Mouse (Mus musculus) neural tube, embryonic 12.5 days (tissue): ENCODE results near the gene Krt78. TPM values are rescaled to one million over a fixed set of nuclear protein-coding genes. Genes with fewer than 3 reads are reported as not detected.
A peak's percentile ranks its signal among the peaks of the same experiment; 100 is the strongest.
"Not testable (repeated sequence)": the region's sequence is repeated elsewhere in the genome, so short reads cannot be mapped to it uniquely, and the experiment has no call there.

Source experiments
- ATAC-seq: fragments of 200-750 bp; cut with Nextera tagmentation; 2 replicates; pipeline ENCODE4 v1.8.0; 2017; ENCODE audit warnings: low read depth, mild to moderate bottlenecking, moderate TSS enrichment, moderate library complexity; ENCODE audit not compliant: low FRiP score
- H3K27ac ChIP-seq: fragments of 300-500 bp; sonication (generic); 2 replicates; pipeline ENCODE4 v1.5.1; 2016
- H3K27me3 ChIP-seq: fragments of 300-500 bp; sonication (generic); replicated peaks from 2 replicates; pipeline ENCODE4 v1.6.1; 2016; ENCODE audit warnings: mild to moderate bottlenecking
- H3K36me3 ChIP-seq: fragments of 300-500 bp; sonication (generic); 2 replicates; pipeline ENCODE4 v1.6.1; 2016; ENCODE audit warnings: mild to moderate bottlenecking
- H3K4me1 ChIP-seq: fragments of 300-500 bp; sonication (generic); 2 replicates; pipeline ENCODE4 v1.6.1; 2016
- H3K4me2 ChIP-seq: fragments of 300-500 bp; sonication (generic); replicated peaks from 2 replicates; pipeline ENCODE4 v1.6.1; 2016; ENCODE audit warnings: mild to moderate bottlenecking
- H3K4me3 ChIP-seq: fragments of 300-500 bp; sonication (generic); 2 replicates; pipeline ENCODE4 v1.5.1; 2016
- H3K9ac ChIP-seq: fragments of 300-500 bp; sonication (generic); 2 replicates; pipeline ENCODE4 v1.6.1; 2016; ENCODE audit warnings: mild to moderate bottlenecking
- H3K9me3 ChIP-seq: fragments of 300-500 bp; sonication (generic); 2 replicates; pipeline ENCODE4 v1.6.1; 2016; ENCODE audit warnings: mild to moderate bottlenecking
- WGBS: fragments of 180-500 bp; shearing (Covaris S2); methylation state at CpG from one replicate; pipeline ENCODE4 v1.1.7; 2016; 5-methylcytosine and 5-hydroxymethylcytosine counted together
- polyA plus RNA-seq: library from polyadenylated mRNA; unstranded; fragments of >200 nt; fragmentation: Nextera tagmentation; extraction: Ambion mirVana; gene quantifications from 2 replicates; pipeline ENCODE4 v1.2.1, GENCODE M21; 2016

Gene Krt78
- 0.05 TPM in 1 of 2 replicates, not detected in the other for polyA plus RNA-seq

GRCm38 (mm10) chr15:101954187-101954586 is at the start of gene Krt78:
Gene Krt78 (minus strand): TSS chr15:101954287.
- no peak for ATAC-seq
- Histone ChIP-seq H3K9me3 (no peaks in the 10 kb centered on the region), H3K4me1 (no peaks in the 10 kb centered on the region), H3K27me3 (no peaks in the 10 kb centered on the region), H3K27ac (no peak within 1 kb of the TSS), H3K36me3 (no peaks in the 10 kb centered on the region), H3K9ac (no peak within 1 kb of the TSS), H3K4me3 (no peak within 1 kb of the TSS), H3K4me2 (no peak within 1 kb of the TSS)
- 90% methylated on average over 9 of the region's 9 CpGs for WGBS

GRCm38 (mm10) chr15:102003516-102003915 is 49.4 kb upstream of the Krt78 start:
- no peak overlapping the region for H3K9ac ChIP-seq
- peaks cover 55% of the 10 kb centered on the region for H3K27me3 ChIP-seq
- peaks cover 21% of the 10 kb centered on the region for H3K4me1 ChIP-seq
- no peaks in the 10 kb centered on the region for H3K36me3 ChIP-seq
- H3K27ac ChIP-seq = no peak overlapping the region
- H3K4me2 ChIP-seq = peak overlapping the region; percentile 56
- no peak overlapping the region for H3K4me3 ChIP-seq
- 13% methylated on average over 12 of the region's 12 CpGs for WGBS
- no peaks in the 10 kb centered on the region for H3K9me3 ChIP-seq
- ATAC-seq = no peak

GRCm38 (mm10) chr15:102002646-102003488 is 48.8 kb upstream of the Krt78 start:
- H3K4me3 ChIP-seq = peak overlapping the region; percentile 23
- 0 out of 2 replicates have a peak overlapping the region, but pooled peaks have one; percentile 21 for H3K9ac ChIP-seq
- peaks cover 19% of the 10 kb centered on the region for H3K4me1 ChIP-seq
- peaks cover 55% of the 10 kb centered on the region for H3K27me3 ChIP-seq
- H3K36me3 ChIP-seq = no peaks in the 10 kb centered on the region
- peak overlapping the region; percentile 56 for H3K4me2 ChIP-seq
- peak; percentile 49; the same call in 1 of the 2 replicates for ATAC-seq
- 3% methylated on average over 34 of the region's 34 CpGs for WGBS
- H3K9me3 ChIP-seq = no peaks in the 10 kb centered on the region
- H3K27ac ChIP-seq = no peak overlapping the region

GRCm38 (mm10) chr15:101999676-102000335 is 45.7 kb upstream of the Krt78 start:
- peaks cover 42% of the 10 kb centered on the region for H3K27me3 ChIP-seq
- 90% methylated on average over 11 of the region's 11 CpGs for WGBS
- no peaks in the 10 kb centered on the region; the same call in 1 of the 2 replicates for H3K9me3 ChIP-seq
- H3K27ac ChIP-seq = no peak overlapping the region
- H3K9ac ChIP-seq = no peak overlapping the region
- H3K4me1 ChIP-seq = peaks cover 10% of the 10 kb centered on the region
- no peaks in the 10 kb centered on the region for H3K36me3 ChIP-seq
- H3K4me2 ChIP-seq = no peak overlapping the region
- no peak overlapping the region for H3K4me3 ChIP-seq
- ATAC-seq = no peak

- Histone ChIP-seq H3K9ac (no peak overlapping the region), H3K27ac (no peak overlapping the region), H3K4me2 (no peak overlapping the region), H3K9me3 (no peaks in the 10 kb centered on the region; the same call in 1 of the 2 replicates), H3K36me3 (no peaks in the 10 kb centered on the region), H3K4me3 (no peak overlapping the region), H3K27me3 (peaks cover 35% of the 10 kb centered on the region), H3K4me1 (peaks cover 10% of the 10 kb centered on the region)
- no peak for ATAC-seq
- 90% methylated on average over 11 of the region's 11 CpGs for WGBS
These were observed 45.1 kb upstream of the Krt78 start for GRCm38 (mm10) chr15:101999156-101999555.

GRCm38 (mm10) chr15:101996450-101997078 is 42.5 kb upstream of the Krt78 start:
- H3K4me1 ChIP-seq, H3K9ac ChIP-seq, H3K9me3 ChIP-seq, H3K4me2 ChIP-seq, H3K27ac ChIP-seq, H3K36me3 ChIP-seq, ATAC-seq, H3K4me3 ChIP-seq: not testable (repeated sequence)
- 88% methylated on average over 11 of the region's 11 CpGs for WGBS
- peaks cover 20% of the 10 kb centered on the region for H3K27me3 ChIP-seq

GRCm38 (mm10) chr15:101995484-101996236 is 41.6 kb upstream of the Krt78 start:
- H3K4me3 ChIP-seq = no peak overlapping the region
- no peaks in the 10 kb centered on the region; the same call in 1 of the 2 replicates for H3K9me3 ChIP-seq
- no peak for ATAC-seq
- H3K4me1 ChIP-seq = no peaks in the 10 kb centered on the region
- H3K9ac ChIP-seq = no peak overlapping the region
- H3K36me3 ChIP-seq = no peaks in the 10 kb centered on the region
- WGBS = 85% methylated on average over 4 of the region's 4 CpGs
- no peak overlapping the region for H3K27ac ChIP-seq
- no peak overlapping the region for H3K4me2 ChIP-seq
- H3K27me3 ChIP-seq = peaks cover 24% of the 10 kb centered on the region

- 94% methylated on average over 6 of the region's 6 CpGs for WGBS
- no peak overlapping the region for H3K9ac ChIP-seq
- no peak for ATAC-seq
These were observed 40.3 kb upstream of the Krt78 start for GRCm38 (mm10) chr15:101994365-101994764.

GRCm38 (mm10) chr15:101990946-101991345 is 36.9 kb upstream of the Krt78 start:
- Histone ChIP-seq H3K9ac (no peak overlapping the region), H3K4me1 (no peaks in the 10 kb centered on the region), H3K27me3 (peaks cover 13% of the 10 kb centered on the region; the same call in 1 of the 2 replicates), H3K36me3 (no peaks in the 10 kb centered on the region), H3K4me2 (no peak overlapping the region), H3K9me3 (no peaks in the 10 kb centered on the region; the same call in 1 of the 2 replicates), H3K27ac (no peak overlapping the region), H3K4me3 (no peak overlapping the region)
- WGBS = 90% methylated on average over 6 of the region's 6 CpGs
- no peak for ATAC-seq

More at GRCm38 (mm10) chr15:101994365-101994764, 40.3 kb upstream of the Krt78 start:
- Histone ChIP-seq H3K4me3 (no peak overlapping the region), H3K27ac (no peak overlapping the region), H3K4me2 (no peak overlapping the region), H3K4me1 (no peaks in the 10 kb centered on the region), H3K27me3 (peaks cover 24% of the 10 kb centered on the region), H3K9me3 (no peaks in the 10 kb centered on the region; the same call in 1 of the 2 replicates), H3K36me3 (no peaks in the 10 kb centered on the region)

GRCm38 (mm10) chr15:101988714-101989113 is 34.6 kb upstream of the Krt78 start:
- peaks cover 13% of the 10 kb centered on the region; the same call in 1 of the 2 replicates for H3K27me3 ChIP-seq
- H3K4me1 ChIP-seq = peaks cover 3% of the 10 kb centered on the region; the same call in 1 of the 2 replicates
- 65% methylated on average over 8 of the region's 8 CpGs for WGBS
- H3K4me2 ChIP-seq = no peak overlapping the region
- H3K9me3 ChIP-seq = no peaks in the 10 kb centered on the region
- H3K36me3 ChIP-seq = no peaks in the 10 kb centered on the region
- no peak overlapping the region for H3K9ac ChIP-seq
- H3K27ac ChIP-seq = no peak overlapping the region
- H3K4me3 ChIP-seq = no peak overlapping the region
- no peak for ATAC-seq

- Histone ChIP-seq H3K9me3 (no peaks in the 10 kb centered on the region), H3K9ac (no peak overlapping the region), H3K27ac (no peak overlapping the region), H3K4me2 (no peak overlapping the region), H3K27me3 (peaks cover 13% of the 10 kb centered on the region; the same call in 1 of the 2 replicates), H3K36me3 (no peaks in the 10 kb centered on the region), H3K4me3 (no peak overlapping the region), H3K4me1 (peaks cover 6% of the 10 kb centered on the region; the same call in 1 of the 2 replicates)
- ATAC-seq = no peak
- under 1% methylated on average over 10 of the region's 10 CpGs for WGBS
These were observed 34.0 kb upstream of the Krt78 start for GRCm38 (mm10) chr15:101988119-101988518.
